Mouse (Mus musculus) intestine, embryonic 15.5 days (tissue): ENCODE results near the gene Nrf1. TPM values are rescaled to one million over a fixed set of nuclear protein-coding genes. Genes with fewer than 3 reads are reported as not detected.

Experiments
- ATAC-seq: fragments of 200-750 bp; cut with Nextera tagmentation; 2 replicates; pipeline ENCODE4 v1.8.0; 2017; ENCODE audit warnings: moderate TSS enrichment, moderate library complexity
- H3K27ac ChIP-seq: fragments of 300-500 bp; sonication (generic); 2 replicates; pipeline ENCODE4 v1.5.1; 2015; ENCODE audit warnings: mild to moderate bottlenecking, inconsistent platforms
- H3K27me3 ChIP-seq: fragments of 300-500 bp; sonication (generic); replicated peaks from 2 replicates; pipeline ENCODE4 v1.6.1; 2015; ENCODE audit warnings: inconsistent platforms
- H3K36me3 ChIP-seq: fragments of 300-500 bp; sonication (generic); 2 replicates; pipeline ENCODE4 v1.6.1; 2015; ENCODE audit warnings: inconsistent platforms
- H3K4me1 ChIP-seq: fragments of 300-500 bp; sonication (generic); replicated peaks from 2 replicates; pipeline ENCODE4 v1.6.1; 2015; ENCODE audit warnings: inconsistent platforms
- H3K4me2 ChIP-seq: fragments of 300-500 bp; sonication (generic); replicated peaks from 2 replicates; pipeline ENCODE4 v1.6.1; 2015; ENCODE audit warnings: mild to moderate bottlenecking, inconsistent platforms
- H3K4me3 ChIP-seq: fragments of 300-500 bp; sonication (generic); replicated peaks from 2 replicates; pipeline ENCODE4 v1.5.1; 2015; ENCODE audit warnings: inconsistent platforms
- H3K9ac ChIP-seq: fragments of 300-500 bp; sonication (generic); 2 replicates; pipeline ENCODE4 v1.6.1; 2015; ENCODE audit warnings: inconsistent platforms
- H3K9me3 ChIP-seq: fragments of 300-500 bp; sonication (generic); 2 replicates; pipeline ENCODE4 v1.6.1; 2016; ENCODE audit warnings: inconsistent platforms
- WGBS: fragments of 180-500 bp; shearing (Covaris S2); methylation state at CpG from one replicate; pipeline ENCODE4 v1.1.7; 2015; 5-methylcytosine and 5-hydroxymethylcytosine counted together
- polyA plus RNA-seq: library from polyadenylated mRNA; unstranded; fragments of >200 nt; fragmentation: Nextera tagmentation; extraction: Ambion mirVana; gene quantifications from 2 replicates; pipeline ENCODE4 v1.2.1, GENCODE M21; 2015

Nrf1 gene
- polyA plus RNA-seq, 1 experiment from 2014 or later = 40.9 TPM

- peak overlapping the region; percentile 40 for H3K9ac ChIP-seq
- H3K27me3 ChIP-seq = peaks cover 76% of the 10 kb centered on the region
- H3K9me3 ChIP-seq = no peaks in the 10 kb centered on the region
- H3K4me2 ChIP-seq = peak overlapping the region; percentile 72
- peaks cover 45% of the 10 kb centered on the region for H3K4me1 ChIP-seq
- peak overlapping the region; percentile 47 for H3K4me3 ChIP-seq
- peak; percentile 32 for ATAC-seq
- H3K27ac ChIP-seq = peak overlapping the region; percentile 83; the same call in 1 of the 2 replicates
- H3K36me3 ChIP-seq = no peaks in the 10 kb centered on the region; the same call in 1 of the 2 replicates
- 2% methylated on average over 44 of the region's 44 CpGs for WGBS
Measured at GRCm38 (mm10) chr6:30172820-30173550, 125.2 kb downstream of the Nrf1 start.

DNA sequence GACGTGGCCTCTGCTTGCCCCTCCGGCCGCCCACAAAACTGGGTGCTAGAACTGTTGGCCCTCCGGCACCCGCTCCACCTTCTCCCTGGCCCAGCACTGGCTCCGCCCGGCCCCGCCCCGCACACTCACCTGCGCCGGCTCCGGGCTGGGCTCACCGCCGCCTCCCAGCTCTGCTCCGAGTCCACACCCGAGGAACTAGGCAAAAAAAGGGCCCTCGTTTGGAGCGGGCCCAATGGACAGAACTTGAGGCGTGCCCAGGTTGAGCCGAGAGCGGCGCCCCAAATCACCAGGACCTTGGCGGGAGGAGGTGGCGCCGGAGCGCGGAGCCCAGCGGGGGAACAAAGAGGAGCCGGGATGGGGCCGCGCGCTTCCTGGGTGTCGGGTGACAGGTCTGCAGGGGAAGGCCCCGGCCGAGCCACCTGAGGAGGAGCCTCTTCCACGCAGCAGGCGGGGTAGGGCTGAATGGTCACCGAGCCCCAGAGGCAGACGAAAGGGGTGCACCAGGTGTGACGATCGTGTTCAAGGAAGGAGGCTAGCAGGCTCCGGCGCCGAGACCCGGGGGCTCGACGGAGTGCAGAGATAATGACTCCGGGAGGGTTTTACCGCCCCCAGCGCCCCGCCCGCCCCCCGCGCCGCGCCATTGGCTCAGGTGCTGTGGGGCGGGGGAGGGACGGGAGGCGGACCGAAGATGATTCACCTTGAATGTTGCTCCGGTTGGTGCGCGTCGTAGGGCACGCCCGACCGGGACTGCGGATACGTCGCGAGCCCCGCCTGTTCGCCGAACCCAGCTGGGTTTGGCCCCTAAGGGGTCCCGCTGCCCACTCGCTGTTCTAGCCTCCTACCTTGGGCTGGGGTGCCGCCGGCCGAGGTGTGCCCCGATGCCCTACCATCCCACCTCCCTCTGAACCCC is 126.0 kb downstream of the Nrf1 start:
- peaks cover 84% of the 10 kb centered on the region for H3K27me3 ChIP-seq
- no peaks in the 10 kb centered on the region; the same call in 1 of the 2 replicates for H3K36me3 ChIP-seq
- peak; percentile 92 for ATAC-seq
- H3K4me1 ChIP-seq = peaks cover 48% of the 10 kb centered on the region
- H3K9ac ChIP-seq = peak overlapping the region; percentile 40
- peak overlapping the region; percentile 47 for H3K4me3 ChIP-seq
- peak overlapping the region; percentile 72 for H3K4me2 ChIP-seq
- WGBS = under 1% methylated on average over 75 of the region's 80 CpGs
- H3K27ac ChIP-seq = peak overlapping the region; percentile 83
- H3K9me3 ChIP-seq = no peaks in the 10 kb centered on the region

- H3K4me1 ChIP-seq = peaks cover 51% of the 10 kb centered on the region
- peak; percentile 36 for ATAC-seq
Measured at GRCm38 (mm10) chr6:30174461-30175224, 126.9 kb downstream of the Nrf1 start.

DNA sequence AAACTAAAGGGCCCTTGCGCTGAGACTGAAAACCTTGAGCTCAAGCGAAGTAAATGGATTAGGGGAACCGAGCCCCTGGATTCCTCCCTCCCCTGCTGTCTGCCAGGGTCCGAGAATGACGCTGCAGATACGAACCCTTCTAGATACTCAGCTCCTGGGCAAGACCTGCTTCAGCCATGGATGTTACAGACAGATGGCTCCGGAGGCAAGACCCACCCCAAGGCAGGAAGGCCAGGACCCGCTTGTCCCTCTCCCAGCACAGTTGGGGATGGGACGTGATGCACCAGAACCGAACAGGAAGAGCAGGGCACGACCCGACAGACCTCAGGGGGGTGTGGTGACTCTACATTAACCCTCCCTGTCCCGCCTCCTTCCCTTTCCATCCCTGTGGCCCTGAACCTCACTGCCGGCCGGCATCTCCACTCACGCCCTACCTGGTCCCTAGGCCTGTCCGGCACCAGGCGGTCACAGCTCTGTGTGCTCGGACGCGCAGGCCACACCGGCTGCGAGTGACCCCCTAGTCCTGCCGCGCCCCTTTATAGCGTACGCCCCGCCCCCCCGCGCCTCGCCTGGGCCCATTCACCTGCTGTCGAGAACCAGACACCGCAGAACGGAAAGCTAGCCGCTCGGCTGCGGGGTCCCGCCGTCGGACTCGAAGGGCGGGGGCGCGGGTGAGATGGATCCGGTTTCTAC is 127.6 kb downstream of the Nrf1 start:
- whole genome bisulfite sequencing = 1% methylated on average over 45 of the region's 45 CpGs
- peaks cover 58% of the 10 kb centered on the region for H3K4me1 ChIP-seq
- H3K36me3 ChIP-seq = no peaks in the 10 kb centered on the region
- peaks cover 92% of the 10 kb centered on the region for H3K27me3 ChIP-seq
- H3K4me3 ChIP-seq = peak overlapping the region; percentile 47
- H3K27ac ChIP-seq = no peak overlapping the region
- ATAC-seq = no peak
- no peak overlapping the region; the same call in 1 of the 2 replicates for H3K9ac ChIP-seq
- H3K4me2 ChIP-seq = peak overlapping the region; percentile 72
- H3K9me3 ChIP-seq = no peaks in the 10 kb centered on the region

More at GRCm38 (mm10) chr6:30174461-30175224, 126.9 kb downstream of the Nrf1 start:
- WGBS = under 1% methylated on average over 33 of the region's 33 CpGs
- Histone ChIP-seq H3K27ac (peak overlapping the region; percentile 83; the same call in 1 of the 2 replicates), H3K9ac (peak overlapping the region; percentile 26; the same call in 1 of the 2 replicates), H3K4me2 (peak overlapping the region; percentile 72), H3K4me3 (peak overlapping the region; percentile 47), H3K9me3 (no peaks in the 10 kb centered on the region), H3K36me3 (no peaks in the 10 kb centered on the region; the same call in 1 of the 2 replicates), H3K27me3 (peaks cover 90% of the 10 kb centered on the region)

DNA sequence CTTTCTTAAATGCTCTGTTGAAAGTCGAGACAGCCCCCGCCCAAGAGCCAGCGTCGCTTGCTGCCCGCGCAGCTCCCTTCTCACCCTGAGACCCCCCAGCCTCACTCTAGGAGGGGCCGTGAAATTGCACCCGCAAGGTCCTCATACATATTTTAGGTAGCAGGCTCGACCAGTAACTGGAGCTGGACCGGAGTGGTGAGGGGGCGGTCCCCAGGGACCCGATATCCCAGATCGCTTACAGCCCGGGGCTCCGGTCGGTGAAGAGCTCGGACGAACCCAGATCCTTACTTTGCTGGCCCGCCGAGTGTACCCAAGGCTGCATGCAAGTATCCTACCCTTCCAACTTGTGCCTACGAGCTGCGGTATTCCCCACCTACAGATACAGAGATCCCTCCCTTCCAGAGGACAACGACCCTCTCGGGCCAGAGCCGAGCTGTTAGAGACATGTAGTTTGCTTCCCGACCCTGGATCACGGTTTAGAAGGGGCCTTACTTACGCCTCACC is 128.2 kb downstream of the Nrf1 start:
- peak overlapping the region; percentile 47 for H3K4me3 ChIP-seq
- peaks cover 58% of the 10 kb centered on the region for H3K4me1 ChIP-seq
- H3K9me3 ChIP-seq = no peaks in the 10 kb centered on the region
- ATAC-seq = no peak
- no peak overlapping the region for H3K27ac ChIP-seq
- WGBS = under 1% methylated on average over 28 of the region's 28 CpGs
- no peaks in the 10 kb centered on the region for H3K36me3 ChIP-seq
- no peak overlapping the region for H3K9ac ChIP-seq
- peaks cover 92% of the 10 kb centered on the region for H3K27me3 ChIP-seq
- peak overlapping the region; percentile 72 for H3K4me2 ChIP-seq

GRCm38 (mm10) chr6:30176496-30176895 is 128.7 kb downstream of the Nrf1 start:
- Histone ChIP-seq H3K9ac (no peak overlapping the region), H3K4me3 (no peak overlapping the region), H3K4me1 (peaks cover 56% of the 10 kb centered on the region), H3K36me3 (no peaks in the 10 kb centered on the region), H3K9me3 (no peaks in the 10 kb centered on the region), H3K27ac (no peak overlapping the region), H3K4me2 (peak overlapping the region; percentile 72), H3K27me3 (peaks cover 92% of the 10 kb centered on the region)
- no peak for ATAC-seq
- 5% methylated on average over 12 of the region's 12 CpGs for WGBS

GRCm38 (mm10) chr6:30177305-30177704 is 129.5 kb downstream of the Nrf1 start:
- Histone ChIP-seq H3K4me3 (no peak overlapping the region), H3K27me3 (peaks cover 91% of the 10 kb centered on the region), H3K27ac (no peak overlapping the region), H3K9ac (no peak overlapping the region), H3K4me1 (peaks cover 52% of the 10 kb centered on the region), H3K9me3 (no peaks in the 10 kb centered on the region), H3K36me3 (no peaks in the 10 kb centered on the region), H3K4me2 (0 out of 2 replicates have a peak overlapping the region, but pooled peaks have one; percentile 5)
- ATAC-seq = no peak
- WGBS = 4% methylated on average over 14 of the region's 14 CpGs

DNA sequence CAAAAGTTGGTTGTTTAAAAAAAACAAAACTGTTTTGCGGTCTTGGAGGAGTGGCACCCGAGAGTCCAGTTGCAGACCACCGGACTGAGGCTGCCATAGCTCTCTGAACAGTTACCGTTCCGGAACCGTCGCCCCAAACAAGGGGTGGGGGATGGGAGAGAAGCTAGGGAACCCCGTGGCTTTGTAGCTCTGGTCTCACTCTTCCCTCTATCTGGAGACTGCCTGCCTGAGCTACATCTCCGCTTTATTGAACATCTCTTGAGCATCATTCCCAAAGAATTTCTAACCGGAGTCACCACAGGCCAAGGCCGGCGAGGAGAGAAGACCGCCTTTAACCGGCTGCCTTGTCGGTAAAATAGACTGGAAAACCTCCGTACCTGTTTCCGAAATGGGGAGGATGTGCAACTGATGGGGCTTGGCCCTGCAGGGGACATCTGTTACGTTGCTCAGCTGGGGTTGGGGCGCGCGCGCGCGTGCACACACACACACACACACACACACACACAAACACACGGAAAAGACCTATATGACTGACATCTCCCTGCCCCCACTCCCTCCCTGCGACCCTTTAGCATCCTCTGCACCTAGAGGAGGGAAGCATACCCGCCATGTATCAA is 130.3 kb downstream of the Nrf1 start:
- 5% methylated on average over 27 of the region's 27 CpGs for WGBS
- peaks cover 44% of the 10 kb centered on the region for H3K4me1 ChIP-seq
- no peak for ATAC-seq
- no peak overlapping the region for H3K27ac ChIP-seq
- H3K9me3 ChIP-seq = no peaks in the 10 kb centered on the region
- no peak overlapping the region for H3K4me2 ChIP-seq
- no peak overlapping the region for H3K9ac ChIP-seq
- H3K36me3 ChIP-seq = no peaks in the 10 kb centered on the region
- H3K27me3 ChIP-seq = peaks cover 83% of the 10 kb centered on the region
- no peak overlapping the region for H3K4me3 ChIP-seq

- Histone ChIP-seq H3K9ac (no peak overlapping the region), H3K4me2 (no peak overlapping the region), H3K4me1 (peaks cover 35% of the 10 kb centered on the region), H3K27me3 (peaks cover 74% of the 10 kb centered on the region), H3K27ac (no peak overlapping the region), H3K36me3 (no peaks in the 10 kb centered on the region), H3K9me3 (no peaks in the 10 kb centered on the region), H3K4me3 (no peak overlapping the region)
- ATAC-seq = no peak
- 17% methylated on average over 11 of the region's 11 CpGs for WGBS
Measured at GRCm38 (mm10) chr6:30179046-30179445, 131.3 kb downstream of the Nrf1 start.

DNA sequence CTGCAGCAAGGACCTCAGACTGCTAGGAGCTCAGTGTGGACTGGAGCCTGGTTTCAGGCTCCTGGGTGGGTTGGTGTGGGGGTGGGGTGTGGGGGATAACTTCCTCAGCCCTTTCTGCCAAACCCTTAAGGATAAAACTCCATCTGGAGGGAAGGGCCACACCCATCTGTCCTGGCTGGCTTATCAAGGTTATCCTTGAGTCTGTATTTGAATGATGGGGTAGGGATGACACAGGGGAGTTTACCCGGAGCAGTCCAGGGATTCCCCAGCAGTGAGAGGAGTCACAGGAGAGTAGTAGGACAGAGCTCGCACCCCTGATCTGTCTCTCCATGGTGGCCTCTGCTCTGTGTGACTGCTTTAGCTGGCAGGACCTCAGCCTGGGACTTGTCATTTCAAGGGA is 132.5 kb downstream of the Nrf1 start:
- WGBS = 21% methylated on average over 2 of the region's 2 CpGs
- H3K27ac ChIP-seq = no peak overlapping the region

GRCm38 (mm10) chr6:30182038-30182437 is 134.2 kb downstream of the Nrf1 start:
- H3K4me1 ChIP-seq = peaks cover 15% of the 10 kb centered on the region; the same call in 1 of the 2 replicates
- peaks cover 45% of the 10 kb centered on the region for H3K27me3 ChIP-seq
- no peak overlapping the region for H3K4me2 ChIP-seq
- H3K9ac ChIP-seq = no peak overlapping the region
- H3K9me3 ChIP-seq = no peaks in the 10 kb centered on the region
- H3K36me3 ChIP-seq = no peaks in the 10 kb centered on the region
- 52% methylated on average over 6 of the region's 6 CpGs for WGBS
- H3K27ac ChIP-seq = no peak overlapping the region
- H3K4me3 ChIP-seq = no peak overlapping the region
- ATAC-seq = no peak

More for the DNA sequence above, 132.5 kb downstream of the Nrf1 start:
- Histone ChIP-seq H3K4me3 (no peak overlapping the region), H3K9ac (no peak overlapping the region), H3K36me3 (no peaks in the 10 kb centered on the region), H3K27me3 (peaks cover 61% of the 10 kb centered on the region), H3K9me3 (no peaks in the 10 kb centered on the region), H3K4me2 (no peak overlapping the region), H3K4me1 (peaks cover 23% of the 10 kb centered on the region)
- ATAC-seq = no peak
